Mouse (Mus musculus): ENCODE results near the gene Rpl6. TPM values are rescaled to one million over a fixed set of nuclear protein-coding genes. Genes with fewer than 3 reads are reported as not detected.

The Rpl6 gene
- total RNA-seq (2017): 659 and 668 TPM in 2 replicates

- peak; percentile 97 for ATAC-seq (ENCODE audit: extremely low read depth, insufficient number of reproducible peaks, low FRiP score, poor library complexity, severe bottlenecking)
Measured at GRCm38 (mm10) chr5:121204132-121205089, at the start of gene Rpl6. Gene Rpl6 (plus strand): TSS chr5:121204481.

GRCm38 (mm10) chr5:121156121-121156520 lies 48.2 kb upstream of the Rpl6 start:
- no peak for ATAC-seq (ENCODE audit: extremely low read depth, insufficient number of reproducible peaks, low FRiP score, poor library complexity, severe bottlenecking)

GRCm38 (mm10) chr5:121157017-121157416 lies 47.3 kb upstream of the Rpl6 start:
- ATAC-seq (ENCODE audit: extremely low read depth, insufficient number of reproducible peaks, low FRiP score, poor library complexity, severe bottlenecking): no peak

- no peak for ATAC-seq (ENCODE audit: extremely low read depth, insufficient number of reproducible peaks, low FRiP score, poor library complexity, severe bottlenecking)
Measured at GRCm38 (mm10) chr5:121157489-121157888, 46.8 kb upstream of the Rpl6 start.

- no peak for ATAC-seq (ENCODE audit: extremely low read depth, insufficient number of reproducible peaks, low FRiP score, poor library complexity, severe bottlenecking)
Measured at GRCm38 (mm10) chr5:121158966-121159365, 45.3 kb upstream of the Rpl6 start.

GRCm38 (mm10) chr5:121162285-121162684 lies 42.0 kb upstream of the Rpl6 start:
- no peak for ATAC-seq (ENCODE audit: extremely low read depth, insufficient number of reproducible peaks, low FRiP score, poor library complexity, severe bottlenecking)

GRCm38 (mm10) chr5:121162923-121163322 lies 41.4 kb upstream of the Rpl6 start:
- ATAC-seq (ENCODE audit: extremely low read depth, insufficient number of reproducible peaks, low FRiP score, poor library complexity, severe bottlenecking): no peak

- ATAC-seq (ENCODE audit: extremely low read depth, insufficient number of reproducible peaks, low FRiP score, poor library complexity, severe bottlenecking): no peak
Measured at GRCm38 (mm10) chr5:121166884-121167283, 37.4 kb upstream of the Rpl6 start.

- no peak for ATAC-seq (ENCODE audit: extremely low read depth, insufficient number of reproducible peaks, low FRiP score, poor library complexity, severe bottlenecking)
Measured at GRCm38 (mm10) chr5:121169588-121169987, 34.7 kb upstream of the Rpl6 start.

GRCm38 (mm10) chr5:121172835-121173234 lies 31.4 kb upstream of the Rpl6 start:
- no peak for ATAC-seq (ENCODE audit: extremely low read depth, insufficient number of reproducible peaks, low FRiP score, poor library complexity, severe bottlenecking)

- no peak for ATAC-seq (ENCODE audit: extremely low read depth, insufficient number of reproducible peaks, low FRiP score, poor library complexity, severe bottlenecking)
Measured at GRCm38 (mm10) chr5:121179077-121179857, 25.0 kb upstream of the Rpl6 start.

GRCm38 (mm10) chr5:121183269-121183668 lies 21.0 kb upstream of the Rpl6 start:
- no peak for ATAC-seq (ENCODE audit: extremely low read depth, insufficient number of reproducible peaks, low FRiP score, poor library complexity, severe bottlenecking)

- no peak for ATAC-seq (ENCODE audit: extremely low read depth, insufficient number of reproducible peaks, low FRiP score, poor library complexity, severe bottlenecking)
Measured at GRCm38 (mm10) chr5:121184375-121184774, 19.9 kb upstream of the Rpl6 start.

- ATAC-seq (ENCODE audit: extremely low read depth, insufficient number of reproducible peaks, low FRiP score, poor library complexity, severe bottlenecking): no peak
Measured at GRCm38 (mm10) chr5:121184945-121185551, 19.2 kb upstream of the Rpl6 start.

- ATAC-seq (ENCODE audit: extremely low read depth, insufficient number of reproducible peaks, low FRiP score, poor library complexity, severe bottlenecking): no peak
Measured at GRCm38 (mm10) chr5:121187580-121188001, 16.7 kb upstream of the Rpl6 start.

GRCm38 (mm10) chr5:121188265-121188664 lies 16.0 kb upstream of the Rpl6 start:
- ATAC-seq (ENCODE audit: extremely low read depth, insufficient number of reproducible peaks, low FRiP score, poor library complexity, severe bottlenecking): no peak

- ATAC-seq (ENCODE audit: extremely low read depth, insufficient number of reproducible peaks, low FRiP score, poor library complexity, severe bottlenecking): no peak
Measured at GRCm38 (mm10) chr5:121189182-121189581, 15.1 kb upstream of the Rpl6 start.

- ATAC-seq (ENCODE audit: extremely low read depth, insufficient number of reproducible peaks, low FRiP score, poor library complexity, severe bottlenecking): no peak
Measured at GRCm38 (mm10) chr5:121190210-121190835, 14.0 kb upstream of the Rpl6 start.
